Mouse (Mus musculus) embryonic facial prominence, embryonic 12.5 days (tissue): ENCODE results near the gene Twf2. TPM values are rescaled to one million over a fixed set of nuclear protein-coding genes. Genes with fewer than 3 reads are reported as not detected.
A peak's percentile ranks its signal among the peaks of the same experiment; 100 is the strongest.

ENCODE experiments used
- ATAC-seq: fragments of 200-750 bp; cut with Nextera tagmentation; 2 replicates; pipeline ENCODE4 v1.8.0; 2017; ENCODE audit not compliant: insufficient number of reproducible peaks, insufficient read depth, low FRiP score, low TSS enrichment
- H3K27ac ChIP-seq: fragments of 300-500 bp; sonication (generic); 2 replicates; pipeline ENCODE4 v1.5.1; 2016; ENCODE audit warnings: mild to moderate bottlenecking
- H3K27me3 ChIP-seq: fragments of 300-500 bp; sonication (generic); 2 replicates; pipeline ENCODE4 v1.6.1; 2016; ENCODE audit warnings: mild to moderate bottlenecking, moderate library complexity
- H3K36me3 ChIP-seq: fragments of 300-500 bp; sonication (generic); 2 replicates; pipeline ENCODE4 v1.6.1; 2016; ENCODE audit warnings: mild to moderate bottlenecking
- H3K4me1 ChIP-seq: fragments of 300-500 bp; sonication (generic); 2 replicates; pipeline ENCODE4 v1.6.1; 2016
- H3K4me2 ChIP-seq: fragments of 300-500 bp; sonication (generic); replicated peaks from 2 replicates; pipeline ENCODE4 v1.6.1; 2016; ENCODE audit warnings: mild to moderate bottlenecking, moderate library complexity
- H3K4me3 ChIP-seq: fragments of 300-500 bp; sonication (generic); 2 replicates; pipeline ENCODE4 v1.5.1; 2016; ENCODE audit warnings: mild to moderate bottlenecking
- H3K9ac ChIP-seq: fragments of 300-500 bp; sonication (generic); 2 replicates; pipeline ENCODE4 v1.6.1; 2016; ENCODE audit warnings: mild to moderate bottlenecking, moderate library complexity
- H3K9me3 ChIP-seq: fragments of 300-500 bp; sonication (generic); 2 replicates; pipeline ENCODE4 v1.6.1; 2016; ENCODE audit warnings: mild to moderate bottlenecking, moderate library complexity
- whole genome bisulfite sequencing: fragments of 180-500 bp; shearing (Covaris S2); methylation state at CpG from one replicate; pipeline ENCODE4 v1.1.7; 2016; 5-methylcytosine and 5-hydroxymethylcytosine counted together
- polyA plus RNA-seq: library from polyadenylated mRNA; unstranded; fragments of >200 nt; fragmentation: Nextera tagmentation; extraction: Ambion mirVana; gene quantifications from 2 replicates; pipeline ENCODE4 v1.2.1, GENCODE M21; 2016

Twf2 gene
- polyA plus RNA-seq, 1 experiment from 2014 or later, result 66.7 TPM

GRCm38 (mm10) chr9:106215341-106216125 lies 12.6 kb downstream of the Twf2 start:
- peaks cover 11% of the 10 kb centered on the region for H3K4me1 ChIP-seq
- no peak overlapping the region for H3K4me3 ChIP-seq
- H3K27ac ChIP-seq, result no peak overlapping the region
- no peak for ATAC-seq
- no peak overlapping the region for H3K4me2 ChIP-seq
- no peaks in the 10 kb centered on the region for H3K27me3 ChIP-seq
- H3K36me3 ChIP-seq, result peaks cover 29% of the 10 kb centered on the region
- H3K9me3 ChIP-seq, result no peaks in the 10 kb centered on the region
- WGBS, result 85% methylated on average over 6 of the region's 6 CpGs
- H3K9ac ChIP-seq, result no peak overlapping the region

DNA sequence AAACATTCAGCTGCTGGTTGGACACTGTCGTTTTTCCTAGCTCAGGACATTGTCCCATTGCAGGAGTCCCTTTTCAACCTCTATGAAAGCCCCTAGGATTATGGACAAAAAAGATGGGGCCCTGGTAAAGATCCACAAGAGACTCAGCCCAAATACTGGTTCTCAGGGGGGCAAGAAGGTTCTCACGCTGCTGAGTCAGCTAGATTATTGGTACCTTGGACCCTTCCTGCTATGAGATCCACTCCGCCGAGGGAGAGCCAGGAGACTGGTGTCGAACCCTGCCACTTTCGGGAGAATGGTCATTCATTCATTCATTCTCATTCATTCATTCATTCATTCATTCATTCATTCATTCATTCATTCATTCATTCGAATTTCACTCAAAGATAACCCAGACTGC lies 14.1 kb downstream of the Twf2 start:
- H3K27me3 ChIP-seq, result no peaks in the 10 kb centered on the region
- H3K9me3 ChIP-seq, result no peaks in the 10 kb centered on the region
- peaks cover 29% of the 10 kb centered on the region for H3K36me3 ChIP-seq
- H3K4me1 ChIP-seq, result peaks cover 5% of the 10 kb centered on the region
- 85% methylated on average over 7 of the region's 7 CpGs for whole genome bisulfite sequencing
- no peak overlapping the region for H3K9ac ChIP-seq
- H3K4me3 ChIP-seq, result no peak overlapping the region
- no peak overlapping the region for H3K4me2 ChIP-seq
- H3K27ac ChIP-seq, result no peak overlapping the region
- no peak for ATAC-seq

- Histone ChIP-seq H3K4me3 (no peak overlapping the region), H3K9ac (no peak overlapping the region), H3K36me3 (no peaks in the 10 kb centered on the region), H3K27ac (no peak overlapping the region), H3K4me1 (no peaks in the 10 kb centered on the region), H3K4me2 (no peak overlapping the region), H3K27me3 (peaks cover 18% of the 10 kb centered on the region), H3K9me3 (no peaks in the 10 kb centered on the region)
- no peak for ATAC-seq
- 69% methylated on average over 8 of the region's 8 CpGs for WGBS
These were observed 18.1 kb downstream of the Twf2 start for GRCm38 (mm10) chr9:106220894-106221523.

GRCm38 (mm10) chr9:106222261-106222851 lies 19.4 kb downstream of the Twf2 start, which contains the start of gene Tlr9:
TSS of gene Tlr9 (plus strand) at chr9:106222598.
- Histone ChIP-seq H3K27ac (no peak within 1 kb of the TSS), H3K4me3 (no peak within 1 kb of the TSS), H3K9ac (no peak within 1 kb of the TSS), H3K9me3 (no peaks in the 10 kb centered on the region), H3K4me1 (no peaks in the 10 kb centered on the region; the same call in 1 of the 2 replicates), H3K36me3 (no peaks in the 10 kb centered on the region), H3K27me3 (peaks cover 18% of the 10 kb centered on the region), H3K4me2 (no peak within 1 kb of the TSS)
- no peak for ATAC-seq
- 84% methylated on average over 4 of the region's 4 CpGs for WGBS

- ATAC-seq, result no peak
- 83% methylated on average over 4 of the region's 4 CpGs for WGBS
- H3K27ac ChIP-seq, result no peak overlapping the region
These were observed 20.1 kb downstream of the Twf2 start for GRCm38 (mm10) chr9:106222994-106223393.

DNA sequence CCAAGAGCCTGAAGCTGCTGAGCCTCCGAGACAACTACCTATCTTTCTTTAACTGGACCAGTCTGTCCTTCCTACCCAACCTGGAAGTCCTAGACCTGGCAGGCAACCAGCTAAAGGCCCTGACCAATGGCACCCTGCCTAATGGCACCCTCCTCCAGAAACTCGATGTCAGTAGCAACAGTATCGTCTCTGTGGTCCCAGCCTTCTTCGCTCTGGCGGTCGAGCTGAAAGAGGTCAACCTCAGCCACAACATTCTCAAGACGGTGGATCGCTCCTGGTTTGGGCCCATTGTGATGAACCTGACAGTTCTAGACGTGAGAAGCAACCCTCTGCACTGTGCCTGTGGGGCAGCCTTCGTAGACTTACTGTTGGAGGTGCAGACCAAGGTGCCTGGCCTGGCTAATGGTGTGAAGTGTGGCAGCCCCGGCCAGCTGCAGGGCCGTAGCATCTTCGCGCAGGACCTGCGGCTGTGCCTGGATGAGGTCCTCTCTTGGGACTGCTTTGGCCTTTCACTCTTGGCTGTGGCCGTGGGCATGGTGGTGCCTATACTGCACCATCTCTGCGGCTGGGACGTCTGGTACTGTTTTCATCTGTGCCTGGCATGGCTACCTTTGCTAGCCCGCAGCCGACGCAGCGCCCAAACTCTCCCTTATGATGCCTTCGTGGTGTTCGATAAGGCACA lies 22.7 kb downstream of the Twf2 start:
- ATAC-seq, result no peak
- H3K27me3 ChIP-seq, result peaks cover 18% of the 10 kb centered on the region
- H3K36me3 ChIP-seq, result no peaks in the 10 kb centered on the region
- WGBS, result 61% methylated on average over 24 of the region's 24 CpGs
- peak overlapping the region; percentile 32 for H3K4me3 ChIP-seq
- no peak overlapping the region for H3K27ac ChIP-seq
- peak overlapping the region; percentile 36 for H3K9ac ChIP-seq
- H3K9me3 ChIP-seq, result no peaks in the 10 kb centered on the region
- no peaks in the 10 kb centered on the region; the same call in 1 of the 2 replicates for H3K4me1 ChIP-seq
- H3K4me2 ChIP-seq, result peak overlapping the region; percentile 61

More at GRCm38 (mm10) chr9:106222994-106223393, 20.1 kb downstream of the Twf2 start:
- no peaks in the 10 kb centered on the region for H3K36me3 ChIP-seq
- no peak overlapping the region for H3K4me2 ChIP-seq
- H3K27me3 ChIP-seq, result peaks cover 18% of the 10 kb centered on the region
- no peaks in the 10 kb centered on the region; the same call in 1 of the 2 replicates for H3K4me1 ChIP-seq
- H3K4me3 ChIP-seq, result no peak overlapping the region
- H3K9ac ChIP-seq, result no peak overlapping the region
- H3K9me3 ChIP-seq, result no peaks in the 10 kb centered on the region

GRCm38 (mm10) chr9:106226151-106226682 lies 23.3 kb downstream of the Twf2 start:
- WGBS, result 6% methylated on average over 34 of the region's 34 CpGs
- Histone ChIP-seq H3K9ac (peak overlapping the region; percentile 36), H3K27me3 (peaks cover 18% of the 10 kb centered on the region), H3K4me3 (peak overlapping the region; percentile 32), H3K27ac (no peak overlapping the region), H3K36me3 (no peaks in the 10 kb centered on the region), H3K4me1 (no peaks in the 10 kb centered on the region; the same call in 1 of the 2 replicates), H3K4me2 (peak overlapping the region; percentile 61), H3K9me3 (no peaks in the 10 kb centered on the region)
- no peak for ATAC-seq

DNA sequence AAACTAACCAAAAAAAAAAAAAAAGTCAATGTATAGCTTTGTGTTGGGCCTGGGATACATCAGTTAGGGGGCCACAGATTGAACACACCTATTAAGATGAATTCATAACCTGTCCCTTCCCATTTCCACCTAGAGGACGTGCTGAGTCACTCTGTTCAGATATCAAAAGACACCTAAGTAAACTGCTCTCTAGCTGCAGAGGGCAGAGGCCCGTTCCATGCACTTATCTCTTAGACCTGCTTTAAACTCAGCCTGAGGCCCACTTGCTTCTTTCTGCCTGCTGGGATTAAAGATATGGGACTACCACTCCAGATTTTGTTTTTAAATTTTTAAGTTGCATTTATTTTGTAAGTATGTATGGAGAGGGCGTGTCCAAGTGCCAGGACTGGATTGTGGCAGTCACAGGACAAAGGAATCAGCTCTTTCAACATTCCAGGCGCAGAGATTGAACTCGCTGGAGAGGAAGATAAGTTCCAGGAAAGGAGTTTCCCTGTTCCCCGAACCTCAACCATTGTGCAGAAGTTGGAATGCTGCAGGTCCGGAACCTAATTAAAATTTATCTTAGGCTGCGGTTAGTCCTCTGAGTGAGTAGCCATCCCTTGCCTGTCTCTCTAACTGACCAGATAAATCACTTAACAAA lies 25.0 kb downstream of the Twf2 start:
- peaks cover 18% of the 10 kb centered on the region for H3K27me3 ChIP-seq
- WGBS, result 77% methylated on average over 8 of the region's 8 CpGs
- H3K36me3 ChIP-seq, result peaks cover 8% of the 10 kb centered on the region
- H3K4me1 ChIP-seq, result no peaks in the 10 kb centered on the region; the same call in 1 of the 2 replicates
- no peak overlapping the region for H3K4me3 ChIP-seq
- no peak overlapping the region for H3K27ac ChIP-seq
- no peak for ATAC-seq
- H3K4me2 ChIP-seq, result no peak overlapping the region
- no peaks in the 10 kb centered on the region for H3K9me3 ChIP-seq
- no peak overlapping the region for H3K9ac ChIP-seq

DNA sequence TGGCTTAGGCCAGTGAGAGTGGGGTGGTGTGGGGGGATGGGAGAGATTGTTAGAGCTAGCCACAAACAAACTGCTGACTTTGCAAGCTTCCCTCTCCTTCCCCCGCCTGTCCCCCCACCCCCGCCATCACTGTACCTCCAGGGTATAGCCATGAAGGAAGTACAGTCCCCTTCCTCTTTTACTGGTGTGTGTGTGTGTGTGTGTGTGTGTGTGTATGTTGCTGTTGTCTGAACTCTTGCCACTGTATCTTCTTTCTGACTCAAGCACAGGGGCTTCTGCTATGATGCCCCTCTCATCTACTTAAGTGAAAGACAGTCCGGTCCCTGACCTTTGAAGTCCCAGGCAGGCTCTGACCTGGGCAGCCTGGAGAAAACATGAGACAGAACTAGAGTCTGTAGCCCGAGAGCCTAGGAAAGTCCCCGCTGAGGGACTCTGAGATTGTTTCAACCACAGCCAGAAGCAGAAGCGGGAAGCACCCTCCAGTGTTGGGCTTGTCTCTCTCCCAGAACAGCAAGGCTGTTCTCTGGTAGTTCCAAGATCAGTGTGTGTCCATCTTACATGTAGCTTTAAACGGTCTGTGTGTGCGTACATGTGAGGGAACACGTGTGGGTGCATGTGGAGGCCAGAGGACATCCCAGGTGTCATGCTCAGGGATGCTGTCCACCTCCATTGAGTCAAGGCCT lies 27.3 kb downstream of the Twf2 start:
- no peaks in the 10 kb centered on the region for H3K9me3 ChIP-seq
- H3K4me3 ChIP-seq, result no peak overlapping the region
- no peak overlapping the region for H3K4me2 ChIP-seq
- no peak for ATAC-seq
- no peak overlapping the region for H3K9ac ChIP-seq
- peaks cover 7% of the 10 kb centered on the region for H3K27me3 ChIP-seq
- 73% methylated on average over 9 of the region's 9 CpGs for WGBS
- H3K27ac ChIP-seq, result no peak overlapping the region
- H3K36me3 ChIP-seq, result peaks cover 26% of the 10 kb centered on the region
- no peaks in the 10 kb centered on the region; the same call in 1 of the 2 replicates for H3K4me1 ChIP-seq

DNA sequence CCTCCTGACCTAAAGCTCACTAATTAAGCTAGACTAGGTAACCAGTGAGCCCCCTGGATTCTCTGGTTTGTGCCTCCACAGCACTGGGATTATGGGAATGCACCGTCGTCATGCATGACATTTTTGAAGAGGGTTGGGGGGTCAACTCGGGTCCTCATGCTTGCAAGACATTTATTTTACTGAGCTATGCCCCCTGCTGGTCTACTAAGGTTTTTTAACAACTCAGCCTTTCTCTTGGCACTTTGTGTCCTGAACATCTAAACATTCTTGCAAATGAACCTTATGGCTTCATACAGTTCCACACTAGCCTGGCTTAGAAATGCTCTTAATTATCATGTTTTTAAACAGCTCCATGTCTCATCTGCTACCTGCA lies 27.8 kb downstream of the Twf2 start:
- H3K9ac ChIP-seq, result no peak overlapping the region
- no peak overlapping the region for H3K4me3 ChIP-seq
- no peak overlapping the region for H3K27ac ChIP-seq
- ATAC-seq, result no peak
- whole genome bisulfite sequencing, result 50% methylated on average over 3 of the region's 3 CpGs
- peaks cover 1% of the 10 kb centered on the region; the same call in 1 of the 2 replicates for H3K27me3 ChIP-seq
- no peaks in the 10 kb centered on the region for H3K9me3 ChIP-seq
- H3K4me1 ChIP-seq, result no peaks in the 10 kb centered on the region; the same call in 1 of the 2 replicates
- no peak overlapping the region for H3K4me2 ChIP-seq
- peaks cover 31% of the 10 kb centered on the region for H3K36me3 ChIP-seq
